Mouse (Mus musculus): ENCODE results near the gene Dcaf11.

Gene Dcaf11

GRCm38 (mm10) chr14:55616844-55617243 is 57.0 kb downstream of the Dcaf11 start:
- no peak for DNase-seq (ENCODE audit: low read depth, low spot score)

- no peak for DNase-seq (ENCODE audit: low read depth, low spot score)
These were observed 58.0 kb downstream of the Dcaf11 start, which contains the start of gene Rec8 for GRCm38 (mm10) chr14:55617822-55618221. Rec8 (plus strand) TSS chr14:55618037.

- DNase-seq (ENCODE audit: low read depth, low spot score): no peak
These were observed 58.8 kb downstream of the Dcaf11 start for GRCm38 (mm10) chr14:55618486-55619195.
